Comparison of ENCODE assay signal across 27 mouse cellular contexts in the genomic region with DNA sequence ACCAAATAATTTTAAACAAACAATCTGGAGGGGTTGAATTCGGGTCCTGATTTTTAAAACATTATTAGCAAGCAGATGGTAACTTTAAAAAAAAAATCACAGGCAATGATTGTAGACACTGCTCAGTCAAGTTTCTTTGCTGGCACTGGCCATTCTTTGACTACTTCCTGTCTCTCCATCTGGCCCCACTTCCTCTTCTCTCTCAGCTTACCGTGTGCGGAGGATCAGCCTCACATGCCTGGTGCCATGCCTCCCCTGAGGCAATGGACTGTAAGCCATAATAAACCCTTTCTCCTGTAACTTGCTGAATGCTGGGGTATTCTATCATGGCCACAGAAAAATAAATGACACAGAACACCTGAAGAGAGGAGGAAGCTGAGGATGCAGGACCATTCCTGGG. TPM values are rescaled to one million over a fixed set of nuclear protein-coding genes. Genes with fewer than 3 reads are reported as not detected.
DNase-seq lines count a peak whose midpoint lies in the region; ATAC-seq and TF ChIP-seq lines count a peak whose summit lies in the region.
"Had no signal": no experiment of that assay in that cellular context is flagged by ENCODE, and none has a peak within 500 bp of the region (broad histone marks: within the 10 kb centered on the region; RNA-seq: fewer than 3 reads in every experiment).

No protein-coding gene starts in this region.

- peak; percentile 23 for DNase-seq in forebrain, embryonic 14.5 days (ENCODE audit: low spot score)
- DNase-seq in forebrain, embryonic 10.5 days (ENCODE audit: extremely low spot score, low spot score) = no peak
- peak; percentile 36 to 42 for DNase-seq in B cell, adult 2 months
- DNase-seq in heart, postnatal 36 days = no peak
- no peak for DNase-seq in left cerebral cortex, adult 18-20 months (ENCODE audit: low spot score in 2 of 2)
- DNase-seq: adrenal gland, adult 2 months; cerebellum, adult 18-20 months; cerebellum, postnatal 14 days; embryo, embryonic 11 days; gastrocnemius, postnatal 10 days; heart, adult 18-20 months; heart, postnatal 14 days; kidney, adult 11 months; left cerebral cortex, postnatal 4 days; lung, postnatal 4 days; thymus, postnatal 25 days had no signal

- H3K9ac ChIP-seq in forebrain, embryonic 14.5 days (ENCODE audit: low read length) = no peak overlapping the region
- H3K9ac ChIP-seq: embryonic facial prominence, embryonic 15.5 days; heart, embryonic 13.5 days; hindbrain, embryonic 13.5 days; limb, embryonic 15.5 days; liver, embryonic 14.5 days; lung, embryonic 15.5 days; neural tube, embryonic 15.5 days had no signal

- no peak for TF ChIP-seq CTCF in olfactory bulb, adult 2 months (IDR thresholded peaks at IDR 0.05; ENCODE audit: insufficient read depth, low read depth, low read length)

- H3K4me3 ChIP-seq in forebrain, embryonic 14.5 days (ENCODE audit: low read depth, low read length) = no peak overlapping the region
- no peak overlapping the region for H3K4me3 ChIP-seq in forebrain, embryonic 10.5 days
- no peak overlapping the region for H3K4me3 ChIP-seq in olfactory bulb, adult 2 months (ENCODE audit: insufficient read depth, low read depth, low read length)
- H3K4me3 ChIP-seq: embryonic facial prominence, embryonic 15.5 days; heart, embryonic 13.5 days; hindbrain, embryonic 13.5 days; limb, embryonic 15.5 days; lung, embryonic 15.5 days; midbrain, embryonic 10.5 days; neural tube, embryonic 15.5 days had no signal

- no peaks in the 10 kb centered on the region for H3K36me3 ChIP-seq in forebrain, embryonic 14.5 days (ENCODE audit: control insufficient read depth, insufficient read depth, low read length)
- H3K36me3 ChIP-seq in forebrain, embryonic 10.5 days (replicated peaks) = no peaks in the 10 kb centered on the region
- H3K36me3 ChIP-seq: embryonic facial prominence, embryonic 15.5 days; G1E; heart, embryonic 13.5 days; hindbrain, embryonic 13.5 days; limb, embryonic 15.5 days; lung, embryonic 15.5 days; midbrain, embryonic 10.5 days; neural tube, embryonic 15.5 days had no signal

- WGBS in forebrain, embryonic 14.5 days = 84% methylated on average over 3 of the region's 3 CpGs
- WGBS in forebrain, embryonic 10.5 days = 62% methylated on average over 3 of the region's 3 CpGs
- 35% methylated on average over 3 of the region's 3 CpGs for WGBS in olfactory bulb, adult 2 months

- no peak for TF ChIP-seq POLR2A in olfactory bulb, adult 2 months (IDR thresholded peaks at IDR 0.05; ENCODE audit: insufficient read depth, low read depth, low read length)

- H3K27ac ChIP-seq in forebrain, embryonic 14.5 days (ENCODE audit: low read depth, low read length) = no peak overlapping the region
- no peak overlapping the region for H3K27ac ChIP-seq in forebrain, embryonic 10.5 days
- peak overlapping the region; percentile 16; the same call in 1 of the 2 replicates for H3K27ac ChIP-seq in olfactory bulb, adult 2 months (ENCODE audit: insufficient read depth, low read depth, low read length)
- H3K27ac ChIP-seq: embryonic facial prominence, embryonic 15.5 days; heart, embryonic 13.5 days; hindbrain, embryonic 13.5 days; limb, embryonic 15.5 days; liver, embryonic 14.5 days; lung, embryonic 15.5 days; midbrain, embryonic 10.5 days; neural tube, embryonic 15.5 days had no signal

- no peaks in the 10 kb centered on the region for H3K4me1 ChIP-seq in forebrain, embryonic 14.5 days (ENCODE audit: control insufficient read depth, insufficient read depth, low read length)
- no peaks in the 10 kb centered on the region for H3K4me1 ChIP-seq in forebrain, embryonic 10.5 days
- peaks cover 5% of the 10 kb centered on the region; the same call in 1 of the 2 replicates for H3K4me1 ChIP-seq in olfactory bulb, adult 2 months (ENCODE audit: control insufficient read depth, insufficient read depth, low read length)
- H3K4me1 ChIP-seq: embryonic facial prominence, embryonic 15.5 days; hindbrain, embryonic 13.5 days; limb, embryonic 15.5 days; midbrain, embryonic 10.5 days had no signal

- intact Hi-C loops in heart, postnatal 36 days (cut with DNase I) = no loop called here

- H3K9me3 ChIP-seq in forebrain, embryonic 14.5 days (replicated peaks; ENCODE audit: control insufficient read depth, low read length) = no peaks in the 10 kb centered on the region
- no peaks in the 10 kb centered on the region for H3K9me3 ChIP-seq in forebrain, embryonic 10.5 days
- H3K9me3 ChIP-seq: embryonic facial prominence, embryonic 15.5 days; G1E; heart, embryonic 13.5 days; hindbrain, embryonic 13.5 days; limb, embryonic 15.5 days; lung, embryonic 15.5 days; midbrain, embryonic 10.5 days; neural tube, embryonic 15.5 days had no signal

- H3K27me3 ChIP-seq in forebrain, embryonic 14.5 days (replicated peaks; ENCODE audit: control insufficient read depth, insufficient read depth, low read length) = no peaks in the 10 kb centered on the region
- no peaks in the 10 kb centered on the region for H3K27me3 ChIP-seq in forebrain, embryonic 10.5 days (ENCODE audit: poor library complexity, severe bottlenecking)
- H3K27me3 ChIP-seq: embryonic facial prominence, embryonic 15.5 days; heart, embryonic 13.5 days; hindbrain, embryonic 13.5 days; limb, embryonic 15.5 days; lung, embryonic 15.5 days; neural tube, embryonic 15.5 days had no signal

- no peak for ATAC-seq in forebrain, embryonic 14.5 days
- peak; percentile 99 for ATAC-seq in granulocyte monocyte progenitor cell, adult 5-6 weeks (replicated peaks; ENCODE audit: poor library complexity, severe bottlenecking)

- no peak overlapping the region for H3K4me2 ChIP-seq in forebrain, embryonic 14.5 days (ENCODE audit: low read length)
- H3K4me2 ChIP-seq: embryonic facial prominence, embryonic 15.5 days; heart, embryonic 13.5 days; hindbrain, embryonic 13.5 days; limb, embryonic 15.5 days; lung, embryonic 15.5 days; neural tube, embryonic 15.5 days had no signal

RNA-seq across cellular contexts. Expression of gene Bhlhe40, which starts 48.8 kb away (rescaled TPM):
- polyA plus RNA-seq in forebrain, embryonic 14.5 days (2014; fragmentation: Nextera tagmentation; extraction: Ambion mirVana) = 5.0 and 6.7 TPM in 2 replicates
- polyA plus RNA-seq in forebrain, embryonic 10.5 days (2016; fragmentation: Nextera tagmentation; extraction: Ambion mirVana) = 3.1 and 3.2 TPM in 2 replicates
- 1.7 and 2.1 TPM in 2 replicates for total RNA-seq in granulocyte monocyte progenitor cell, adult 5-6 weeks (2014; fragmentation: Nextera tagmentation)
- total RNA-seq in granulocyte monocyte progenitor cell, adult 5-6 weeks (2017) = 3.5 and 5.9 TPM in 2 replicates
- polyA plus RNA-seq in olfactory bulb, adult 2 months (2012; ENCODE audit: insufficient read depth, insufficient read length, low replicate concordance, missing spikeins) = not detected in 2 replicates
- 10 to 100 TPM; 43.8 to 61.4 TPM for total RNA-seq in heart, postnatal 36 days (2021)
- 100 to 1,000 TPM; 153 to 167 TPM for total RNA-seq in left cerebral cortex, adult 18-20 months (2021)

Comparison
In these comparisons a context has a peak if more than half of its experiments do, and no peak if none do; other contexts are left out.
1. DNase-seq: peak in forebrain, embryonic 14.5 days (single experiment) and B cell, adult 2 months (2 of 2); none in forebrain, embryonic 10.5 days (single experiment), heart, postnatal 36 days (0 of 2) and left cerebral cortex, adult 18-20 months (0 of 2).
2. RNA of gene Bhlhe40, which starts 48.8 kb away (total RNA-seq): 153 to 167 TPM in left cerebral cortex, adult 18-20 months and 43.8 to 61.4 TPM in heart, postnatal 36 days; 1.7 to 5.9 TPM in granulocyte monocyte progenitor cell, adult 5-6 weeks; every median in the first group is over 4 times any median in the second.